Mouse (Mus musculus) forebrain, postnatal 0 days (tissue): ENCODE results near the gene Ciz1. TPM values are rescaled to one million over a fixed set of nuclear protein-coding genes. Genes with fewer than 3 reads are reported as not detected.
A peak's percentile ranks its signal among the peaks of the same experiment; 100 is the strongest.

Experiments
- ATAC-seq: fragments of 200-750 bp; cut with Nextera tagmentation; 2 replicates; pipeline ENCODE4 v1.8.0; 2017; ENCODE audit warnings: mild to moderate bottlenecking, moderate library complexity
- DNase-seq: peaks from one replicate; pipeline ENCODE4 v3.0.0-alpha.2; 2015
- H3K27ac ChIP-seq: fragments of 300-500 bp; sonication (generic); 2 replicates; pipeline ENCODE4 v1.5.1; 2014; ENCODE audit warnings: low read depth, mild to moderate bottlenecking, antibody characterized with exemption, low read length, moderate library complexity, mixed read lengths
- H3K27me3 ChIP-seq: fragments of 300-500 bp; sonication (generic); 2 replicates; pipeline ENCODE4 v1.6.1; 2014; ENCODE audit warnings: mild to moderate bottlenecking, low read length, mixed read lengths; ENCODE audit not compliant: insufficient read depth
- H3K36me3 ChIP-seq: fragments of 300-500 bp; sonication (generic); 2 replicates; pipeline ENCODE4 v1.6.1; 2014; ENCODE audit warnings: mild to moderate bottlenecking, moderate library complexity; ENCODE audit not compliant: insufficient read depth
- H3K4me1 ChIP-seq: fragments of 300-500 bp; sonication (generic); 2 replicates; pipeline ENCODE4 v1.6.1; 2014; ENCODE audit warnings: antibody characterized with exemption; ENCODE audit not compliant: insufficient read depth
- H3K4me2 ChIP-seq: fragments of 300-500 bp; sonication (generic); 2 replicates; pipeline ENCODE4 v1.6.1; 2014; ENCODE audit warnings: low read depth, mild to moderate bottlenecking, moderate library complexity
- H3K4me3 ChIP-seq: fragments of 300-500 bp; sonication (generic); 2 replicates; pipeline ENCODE4 v1.5.1; 2014; ENCODE audit warnings: low read depth, low read length, mixed read lengths
- H3K9ac ChIP-seq: fragments of 300-500 bp; sonication (generic); 2 replicates; pipeline ENCODE4 v1.6.1; 2014; ENCODE audit warnings: mild to moderate bottlenecking
- H3K9me3 ChIP-seq: fragments of 300-500 bp; sonication (generic); 2 replicates; pipeline ENCODE4 v1.6.1; 2016; ENCODE audit warnings: low read length
- CTCF ChIP-seq: sonication (generic); IDR thresholded peaks from 2 replicates; pipeline ENCODE4 v1.5.1; 2016; ENCODE audit warnings: antibody characterized with exemption, control low read depth, low read depth
- WGBS: fragments of 180-500 bp; shearing (Covaris S2); extraction: QIAGEN DNeasy Blood & Tissue Kit; methylation state at CpG from one replicate; pipeline ENCODE4 v1.1.7; 2014; 5-methylcytosine and 5-hydroxymethylcytosine counted together
- polyA plus RNA-seq: library from polyadenylated mRNA; unstranded; fragments of >200 nt; fragmentation: Nextera tagmentation; extraction: Ambion mirVana; gene quantifications from 2 replicates; pipeline ENCODE4 v1.2.1, GENCODE M21; 2015
- total RNA-seq: library from RNA; depleted of rRNA; stranded (reverse); fragments of >200 nt; gene quantifications from 2 replicates; pipeline ENCODE4 v1.2.3, GENCODE M21; 2014

Ciz1 gene
- total and polyA plus RNA-seq, 2 experiments from 2014 or later, result 51.5 to 78.2 TPM

DNA sequence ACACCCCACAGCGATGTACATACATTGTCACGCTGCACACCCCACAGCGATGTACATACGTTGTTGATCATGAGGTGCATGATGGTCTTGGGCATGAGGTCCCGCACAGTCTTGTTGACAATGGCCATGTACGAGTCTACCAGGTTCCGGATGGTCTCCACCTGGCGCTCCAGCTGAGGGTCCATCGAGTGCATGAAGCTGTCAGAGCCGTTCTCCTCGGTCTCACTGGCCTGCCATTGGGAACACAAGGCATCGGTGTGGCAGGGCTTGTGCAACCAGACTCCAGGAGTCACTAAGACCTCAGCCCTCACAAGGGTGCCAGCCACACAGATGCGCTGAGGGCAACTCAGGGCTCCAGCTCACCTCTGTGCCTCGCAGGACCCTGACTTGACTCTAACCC lies 37.3 kb upstream of the Ciz1 start:
- H3K9me3 ChIP-seq, result no peaks in the 10 kb centered on the region
- no peak overlapping the region for H3K27ac ChIP-seq
- H3K4me2 ChIP-seq, result no peak overlapping the region
- H3K4me3 ChIP-seq, result no peak overlapping the region
- 97% methylated on average over 14 of the region's 14 CpGs for WGBS
- no peak for TF ChIP-seq CTCF
- no peaks in the 10 kb centered on the region for H3K27me3 ChIP-seq
- H3K4me1 ChIP-seq, result peaks cover 8% of the 10 kb centered on the region; the same call in 1 of the 2 replicates
- H3K36me3 ChIP-seq, result peaks cover 34% of the 10 kb centered on the region
- DNase-seq (no peak), ATAC-seq (no peak)
- no peak overlapping the region for H3K9ac ChIP-seq

DNA sequence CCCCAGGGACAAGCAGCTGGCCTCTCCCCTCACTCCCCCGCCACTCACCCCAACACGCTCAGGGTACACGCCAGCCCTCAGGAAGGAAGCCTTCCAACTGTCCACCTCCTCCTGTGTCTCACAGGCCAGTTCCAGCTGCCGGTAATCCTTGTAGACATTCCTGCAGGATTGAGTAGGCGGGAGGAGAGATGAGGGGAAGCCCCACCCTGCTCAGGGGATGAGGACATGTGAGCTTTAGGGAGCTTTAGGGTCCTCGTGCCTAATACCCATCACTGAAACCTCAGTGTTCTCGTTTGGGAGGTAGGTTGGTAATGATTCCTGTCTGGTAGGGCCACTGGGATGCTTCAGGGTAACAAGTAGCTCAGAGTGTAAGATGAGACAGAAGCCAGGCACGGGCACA lies 36.4 kb upstream of the Ciz1 start:
- Histone ChIP-seq H3K4me3 (no peak overlapping the region), H3K27ac (no peak overlapping the region), H3K9me3 (no peaks in the 10 kb centered on the region), H3K4me2 (no peak overlapping the region), H3K36me3 (peaks cover 33% of the 10 kb centered on the region; the same call in 1 of the 2 replicates), H3K27me3 (no peaks in the 10 kb centered on the region), H3K9ac (no peak overlapping the region), H3K4me1 (peaks cover 8% of the 10 kb centered on the region; the same call in 1 of the 2 replicates)
- no peak for ATAC-seq
- DNase-seq, result no peak
- 20% methylated on average over 8 of the region's 8 CpGs for WGBS
- no peak for TF ChIP-seq CTCF

DNA sequence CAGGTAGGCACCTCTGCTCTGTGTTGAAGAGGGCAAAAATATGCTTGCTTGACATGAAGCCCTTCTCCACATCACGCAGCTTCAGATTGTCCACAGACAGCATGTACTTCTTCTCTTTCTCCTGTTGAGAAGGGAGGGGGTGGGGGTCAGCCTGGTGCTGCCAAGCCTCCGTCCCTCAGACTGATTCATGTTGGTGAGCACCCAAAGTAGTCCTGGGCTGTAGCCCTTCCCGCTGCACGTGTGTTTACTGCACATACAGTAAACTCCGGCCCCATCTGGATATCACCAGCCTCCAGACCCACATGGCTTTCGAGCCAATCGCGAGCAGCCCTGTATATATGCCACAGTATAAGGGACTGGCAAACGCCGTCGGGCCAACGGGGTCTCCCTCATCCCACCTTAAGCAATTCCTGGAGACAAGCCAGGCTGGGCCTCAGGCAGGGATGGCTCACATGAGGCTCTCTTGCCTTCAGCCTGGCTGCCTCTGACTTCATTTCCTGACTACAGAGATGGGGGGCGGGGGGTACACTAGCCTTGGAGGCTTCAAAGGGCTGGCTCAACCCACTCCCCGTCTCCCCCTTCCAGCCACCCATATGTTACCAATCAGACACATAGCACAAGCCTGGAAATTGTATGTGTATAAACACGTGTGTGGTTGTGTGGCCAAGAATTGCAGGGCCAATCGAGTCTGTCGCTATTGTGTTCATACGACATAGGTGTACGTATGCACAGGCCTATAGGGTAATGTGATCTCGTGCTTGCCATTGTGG lies 35.1 kb upstream of the Ciz1 start:
- Histone ChIP-seq H3K4me1 (no peaks in the 10 kb centered on the region), H3K27ac (no peak overlapping the region), H3K4me2 (no peak overlapping the region), H3K9ac (no peak overlapping the region), H3K27me3 (no peaks in the 10 kb centered on the region), H3K9me3 (no peaks in the 10 kb centered on the region), H3K36me3 (peaks cover 32% of the 10 kb centered on the region; the same call in 1 of the 2 replicates), H3K4me3 (no peak overlapping the region)
- ATAC-seq, result 0 out of 2 replicates have a peak, but pooled peaks have one; percentile 14
- WGBS, result 65% methylated on average over 20 of the region's 20 CpGs
- DNase-seq, result no peak
- TF ChIP-seq CTCF, result no peak

DNA sequence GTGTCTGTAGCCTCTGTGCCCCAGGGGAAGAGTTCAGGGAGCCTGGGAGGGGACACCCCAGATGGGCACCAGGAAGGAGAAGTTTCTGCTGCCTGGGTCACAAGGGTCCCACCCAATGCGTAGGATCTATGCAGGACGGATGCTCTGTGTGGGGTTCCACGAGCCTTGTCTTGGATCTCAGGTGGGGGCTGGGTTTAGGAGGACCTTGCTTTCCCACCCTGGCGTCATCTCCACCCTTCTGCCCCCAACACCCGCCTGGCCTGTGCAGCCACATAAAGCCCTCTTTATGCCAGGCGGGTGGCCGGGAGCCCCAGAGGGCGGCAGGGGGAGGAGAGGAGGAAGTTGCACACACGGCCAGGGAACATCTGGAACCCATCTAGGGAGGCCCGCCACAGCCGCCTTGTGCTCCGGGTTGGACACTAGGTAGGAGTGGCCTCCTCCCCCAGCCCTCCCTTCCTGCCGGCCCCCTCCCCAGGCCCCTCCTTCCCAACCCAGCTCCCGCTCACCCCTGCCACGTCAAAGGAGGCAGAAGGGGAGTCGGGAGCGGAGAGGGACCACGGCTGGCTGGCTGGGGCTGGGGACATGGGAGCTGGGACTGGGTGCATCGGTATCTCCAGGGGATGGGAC lies 34.2 kb upstream of the Ciz1 start:
- no peak overlapping the region for H3K27ac ChIP-seq
- no peak for TF ChIP-seq CTCF
- H3K9ac ChIP-seq, result no peak overlapping the region
- peak overlapping the region; percentile 19 for H3K4me2 ChIP-seq
- peaks cover 34% of the 10 kb centered on the region; the same call in 1 of the 2 replicates for H3K36me3 ChIP-seq
- no peak overlapping the region for H3K4me3 ChIP-seq
- H3K27me3 ChIP-seq, result no peaks in the 10 kb centered on the region
- DNase-seq (no peak), ATAC-seq (peak; percentile 8; the same call in 1 of the 2 replicates)
- no peaks in the 10 kb centered on the region for H3K4me1 ChIP-seq
- 16% methylated on average over 19 of the region's 19 CpGs for WGBS
- H3K9me3 ChIP-seq, result no peaks in the 10 kb centered on the region

DNA sequence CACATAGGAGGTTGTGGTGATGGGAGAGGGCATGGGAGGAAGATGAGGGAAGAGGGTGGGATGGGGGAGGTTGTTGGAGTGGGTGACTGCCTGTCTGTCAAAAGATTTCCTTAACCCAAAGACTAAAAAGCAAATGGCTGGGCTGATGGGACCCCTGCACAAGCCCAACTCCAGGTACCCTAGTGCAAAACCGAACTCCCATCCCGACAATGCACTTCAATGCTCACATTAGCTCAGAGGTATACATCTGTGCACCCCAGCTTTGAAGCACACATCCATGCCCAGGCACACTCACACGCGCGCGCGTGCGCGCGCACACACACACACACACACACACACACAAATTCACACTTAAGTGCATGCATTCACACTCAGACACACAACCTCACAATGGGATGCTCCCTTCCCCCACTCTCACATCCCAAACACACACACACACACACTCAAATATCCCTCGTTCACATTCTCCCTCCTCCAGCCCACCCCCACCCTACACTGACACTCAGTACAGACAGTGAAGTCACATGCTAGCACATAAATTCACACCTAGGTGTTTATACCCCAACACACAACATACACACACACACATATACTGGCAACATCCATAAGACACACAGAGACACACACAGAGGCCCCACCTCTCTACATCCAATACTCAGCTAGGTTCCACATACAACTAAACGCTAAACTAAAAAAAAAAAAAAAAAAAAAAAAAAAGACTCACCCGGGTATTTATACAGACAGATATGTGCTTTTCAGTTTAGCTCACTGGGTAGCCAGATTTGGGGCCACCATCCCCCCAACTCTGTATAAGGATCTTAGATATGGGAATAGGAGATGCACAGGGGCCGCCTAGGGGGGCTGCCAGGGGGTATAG lies 33.2 kb upstream of the Ciz1 start:
- H3K9ac ChIP-seq, result no peak overlapping the region
- no peak for TF ChIP-seq CTCF
- WGBS, result 79% methylated on average over 14 of the region's 14 CpGs
- no peaks in the 10 kb centered on the region for H3K9me3 ChIP-seq
- no peak for DNase-seq
- H3K36me3 ChIP-seq, result peaks cover 40% of the 10 kb centered on the region
- no peaks in the 10 kb centered on the region for H3K4me1 ChIP-seq
- H3K4me2 ChIP-seq, result 0 out of 2 replicates have a peak overlapping the region, but pooled peaks have one; percentile 19
- H3K4me3 ChIP-seq, result no peak overlapping the region
- no peak overlapping the region for H3K27ac ChIP-seq
- no peak for ATAC-seq
- no peaks in the 10 kb centered on the region for H3K27me3 ChIP-seq

DNA sequence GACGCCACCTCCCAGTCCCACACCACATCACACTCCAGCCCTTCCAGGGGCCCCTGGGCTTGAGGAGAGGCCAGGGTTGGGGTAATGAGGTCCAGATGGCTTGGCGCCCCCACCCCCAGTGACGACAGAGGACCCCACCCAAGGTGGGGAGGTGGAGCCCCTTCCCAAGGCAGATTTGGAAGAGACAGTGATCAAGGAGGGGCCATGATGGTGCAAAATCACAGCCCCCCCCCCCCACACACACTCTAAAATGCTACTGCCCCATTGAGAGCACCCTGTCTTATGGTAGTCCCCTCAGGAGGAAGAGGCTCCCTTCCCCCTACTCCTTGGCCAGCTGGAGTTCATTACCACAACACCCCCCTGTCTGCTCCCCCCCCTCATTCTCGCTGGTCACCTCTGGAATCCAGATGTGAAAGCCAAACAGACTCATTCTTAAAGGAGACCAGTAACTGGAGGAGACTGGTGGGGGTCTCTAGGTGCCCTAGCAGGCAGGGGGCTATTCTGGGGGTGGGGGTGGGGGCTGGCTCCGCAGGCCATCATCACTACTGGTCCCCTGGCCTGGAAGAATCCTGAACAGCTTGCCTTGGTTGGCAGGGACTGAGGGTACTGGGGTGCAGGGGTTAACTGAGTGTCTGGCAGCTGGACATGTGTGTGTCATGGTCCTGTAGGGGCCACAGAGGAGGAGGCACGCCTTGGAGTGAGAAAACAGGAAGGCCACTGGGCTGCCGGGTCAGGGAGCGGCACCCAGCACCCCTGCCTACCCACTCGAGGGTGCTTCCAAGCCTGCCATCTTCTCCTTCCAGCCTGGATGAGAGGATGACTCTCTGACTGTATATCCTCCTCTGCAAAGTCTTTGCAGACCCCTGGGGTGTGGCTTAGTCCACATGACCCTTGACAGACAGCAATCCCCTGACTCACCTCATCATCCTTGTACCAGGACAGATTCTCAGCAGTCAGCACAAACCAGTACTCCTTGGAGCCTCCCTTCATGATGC lies 32.2 kb upstream of the Ciz1 start:
- Histone ChIP-seq H3K4me1 (no peaks in the 10 kb centered on the region), H3K9ac (no peak overlapping the region), H3K9me3 (no peaks in the 10 kb centered on the region), H3K36me3 (peaks cover 37% of the 10 kb centered on the region), H3K4me2 (no peak overlapping the region), H3K4me3 (no peak overlapping the region), H3K27ac (no peak overlapping the region), H3K27me3 (no peaks in the 10 kb centered on the region)
- no peak for TF ChIP-seq CTCF
- no peak for DNase-seq
- 61% methylated on average over 9 of the region's 9 CpGs for WGBS
- ATAC-seq, result no peak
